Mouse (Mus musculus) kidney, adult 8-10 months (tissue): ENCODE data around the gene Gm21972.

Experiments used
- DNase-seq, 2 experiments: peaks; one replicate each; pipeline ENCODE4 v3.0.0; 2022

The Gm21972 gene

DNA sequence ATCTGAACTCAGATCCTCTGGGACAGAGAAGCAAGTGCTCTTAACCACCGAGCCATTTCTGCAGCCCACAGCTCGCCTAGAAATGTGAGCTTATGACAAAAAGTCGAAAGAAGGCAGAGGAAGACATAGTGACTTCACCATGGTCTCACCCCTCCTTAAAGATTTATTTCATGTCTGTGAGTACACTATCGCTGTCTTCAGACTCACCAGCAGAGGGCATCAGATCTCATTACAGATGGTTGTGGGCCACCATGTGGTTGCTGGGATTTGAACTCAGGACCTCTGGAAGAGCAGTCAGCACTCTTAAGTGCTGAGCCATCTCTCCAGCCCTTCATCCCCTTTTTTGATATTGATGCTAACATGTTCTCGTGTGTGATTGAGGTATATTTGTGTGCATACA lies 41.2 kb downstream of the Gm21972 start:
- no peak for DNase-seq

GRCm38 (mm10) chr1:86176066-86176465 lies 42.6 kb downstream of the Gm21972 start:
- DNase-seq, result peak; percentile 58 to 85

DNA sequence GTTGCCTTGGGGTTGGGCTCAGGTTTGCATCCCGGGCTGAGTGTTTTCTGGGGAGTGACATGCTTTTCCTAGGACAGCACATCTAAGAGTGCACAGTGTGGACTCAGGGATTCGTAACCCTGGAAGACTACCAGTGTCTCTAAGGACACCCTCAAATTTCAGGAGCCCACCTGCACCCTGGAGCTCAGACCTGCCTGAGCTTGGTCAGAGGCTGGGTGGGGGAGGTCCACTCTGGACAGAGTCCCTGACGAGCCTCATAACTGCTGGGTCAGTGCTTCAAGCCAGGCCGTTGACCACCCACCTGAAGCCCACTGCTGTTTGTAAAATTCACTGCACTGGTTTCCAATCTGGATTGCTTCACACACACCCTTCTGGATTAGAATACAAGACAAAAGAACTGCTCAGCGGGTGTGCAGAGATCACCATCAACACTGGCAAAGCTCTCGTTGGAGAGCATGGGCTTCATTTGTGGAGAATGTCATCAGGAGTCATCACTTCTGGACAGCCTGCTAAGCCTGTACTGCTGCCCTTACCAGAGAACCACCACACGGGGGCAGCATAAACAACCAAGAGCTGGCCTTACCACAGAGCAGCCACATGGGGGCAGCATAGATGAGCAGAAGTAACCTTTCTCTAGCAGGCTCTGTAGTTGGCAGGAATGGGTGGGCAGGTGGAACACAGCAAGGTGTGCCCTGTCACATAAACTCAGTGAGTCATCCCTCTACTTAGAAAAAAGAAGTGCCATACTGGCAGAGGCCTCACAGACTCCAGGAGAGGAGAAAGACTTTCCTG lies 45.2 kb downstream of the Gm21972 start:
- DNase-seq, result peak; percentile 56 to 79

DNA sequence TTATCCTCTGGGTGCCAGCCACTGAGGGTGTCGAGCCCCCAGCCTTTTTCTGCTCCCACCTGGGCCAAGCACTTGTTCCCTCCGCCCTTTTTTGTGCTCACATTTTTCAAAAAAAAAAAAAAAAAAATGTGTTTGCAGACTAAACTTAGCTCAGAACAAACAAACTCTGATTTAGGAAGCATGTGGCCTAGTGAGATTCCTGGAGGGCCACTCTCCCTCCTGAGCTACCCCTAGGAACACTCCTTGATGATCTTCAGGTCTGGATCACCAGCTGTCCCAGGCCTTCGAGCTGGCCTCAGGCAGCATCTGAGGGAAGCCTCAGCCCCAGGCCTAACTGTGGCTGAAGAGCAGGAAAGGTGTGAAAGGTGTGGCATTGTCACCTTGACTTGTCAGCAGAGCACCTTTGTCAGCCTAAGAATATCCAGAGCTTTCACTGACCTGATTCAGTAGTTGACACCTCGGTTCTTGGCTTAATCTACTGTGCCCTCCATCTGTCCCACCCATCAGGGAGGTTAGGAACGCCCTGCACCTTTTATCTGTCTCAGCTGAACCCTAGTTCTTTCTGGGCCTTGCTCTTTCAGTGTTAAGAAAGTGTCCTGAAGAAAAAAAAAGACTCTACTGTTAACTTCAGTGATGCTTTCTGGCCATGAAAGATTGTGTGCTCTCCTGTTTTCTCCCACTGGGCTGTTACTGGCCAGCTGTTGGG lies 48.7 kb downstream of the Gm21972 start:
- no peak for DNase-seq

GRCm38 (mm10) chr1:86183577-86184263 lies 50.3 kb downstream of the Gm21972 start:
- DNase-seq, result no peak

- no peak for DNase-seq
Observed at GRCm38 (mm10) chr1:86186762-86187161, 53.3 kb downstream of the Gm21972 start.

DNA sequence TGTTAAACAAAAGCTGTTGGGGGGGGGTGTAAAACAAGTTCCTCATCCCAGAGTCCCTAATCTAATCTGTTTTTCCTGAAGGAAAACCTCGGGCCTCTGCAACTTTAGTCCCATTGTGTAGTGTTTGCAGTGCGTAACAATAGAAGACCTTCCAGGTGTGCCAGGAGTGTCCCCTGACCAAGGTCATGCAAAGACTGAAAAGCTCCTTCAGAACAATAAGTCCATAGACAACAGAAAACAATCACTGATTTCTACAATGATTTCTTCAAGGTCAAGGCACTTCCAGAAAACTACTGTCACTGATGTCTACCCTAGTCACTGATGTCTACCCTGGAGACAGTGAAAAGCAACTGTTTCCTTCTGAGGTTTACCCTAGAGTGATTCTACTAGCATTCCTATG lies 54.4 kb downstream of the Gm21972 start:
- DNase-seq, result no peak

DNA sequence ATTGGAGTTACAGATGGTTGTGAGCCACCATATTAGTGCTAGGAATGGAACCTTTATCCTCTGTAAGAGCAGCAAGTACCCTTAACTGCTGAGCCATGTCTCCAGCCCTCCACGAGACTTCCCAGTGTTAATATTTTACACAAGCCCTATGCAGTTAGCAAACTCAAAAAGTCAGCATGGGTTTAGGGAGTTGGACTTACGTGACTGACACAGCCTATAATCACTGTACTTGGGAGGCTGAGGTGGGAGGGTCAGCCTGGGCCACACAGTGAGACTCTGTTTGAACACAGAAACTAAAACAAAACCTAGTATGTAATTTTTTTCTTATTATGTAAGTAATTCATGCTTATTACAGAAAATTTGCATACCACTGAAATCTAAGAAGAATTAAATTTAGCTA lies 54.8 kb downstream of the Gm21972 start:
- DNase-seq, result peak in 1 of 2 experiments; percentile 20

DNA sequence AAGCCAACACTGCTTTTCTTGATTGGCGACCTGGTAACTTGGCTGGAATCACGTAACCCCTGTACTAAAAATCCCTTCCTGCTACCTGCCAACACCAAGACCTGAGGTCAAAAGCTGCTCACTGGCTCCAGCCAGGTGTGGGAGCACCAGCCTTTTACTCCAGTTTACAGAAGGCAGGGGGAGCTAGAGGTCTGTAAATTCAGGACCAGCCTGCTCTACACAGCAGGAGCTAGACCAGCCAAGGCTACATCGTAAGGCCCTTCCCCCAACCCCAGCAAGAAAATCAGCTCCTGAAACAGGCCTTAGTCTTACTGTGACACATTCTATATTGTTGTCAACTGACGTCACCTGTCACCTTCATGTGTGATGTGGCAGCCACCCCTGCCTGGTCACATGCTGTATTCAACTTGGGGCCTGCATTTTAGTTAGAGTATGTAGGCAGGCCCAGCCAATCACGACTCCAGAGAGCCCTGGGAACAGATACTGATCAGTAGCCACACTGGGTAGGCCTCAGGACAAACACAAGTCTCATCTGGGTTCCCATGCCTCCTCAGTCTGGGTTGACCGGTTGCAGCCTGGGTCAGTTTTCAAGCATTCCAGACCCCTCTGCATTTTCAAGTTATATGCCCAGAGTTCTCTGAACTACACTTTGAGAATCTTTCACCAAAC lies 55.7 kb downstream of the Gm21972 start:
- DNase-seq, result no peak

- no peak for DNase-seq
Observed at GRCm38 (mm10) chr1:86190843-86191242, 57.4 kb downstream of the Gm21972 start.

DNA sequence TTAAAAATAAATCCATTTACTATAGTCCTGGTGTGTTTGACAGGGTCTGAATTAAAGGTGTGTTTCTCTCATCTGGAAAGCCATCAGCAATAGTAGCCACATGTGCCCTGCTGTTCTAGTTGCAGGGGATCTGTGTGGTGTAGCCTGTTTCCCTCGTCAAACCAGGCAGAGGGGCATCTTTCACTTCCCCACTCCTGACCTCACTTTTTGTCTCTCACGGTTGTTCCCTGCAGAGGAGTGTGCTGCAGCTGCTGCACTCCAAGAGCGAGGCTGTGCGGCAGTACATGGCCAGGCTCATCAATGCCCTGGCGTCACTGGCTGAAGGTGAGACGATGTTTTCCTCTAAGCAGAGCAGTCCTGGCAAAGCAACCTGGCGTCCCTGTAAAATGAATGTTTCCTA lies 60.6 kb downstream of the Gm21972 start:
- no peak for DNase-seq

- no peak for DNase-seq
Observed at GRCm38 (mm10) chr1:86198276-86198675, 64.8 kb downstream of the Gm21972 start.

DNA sequence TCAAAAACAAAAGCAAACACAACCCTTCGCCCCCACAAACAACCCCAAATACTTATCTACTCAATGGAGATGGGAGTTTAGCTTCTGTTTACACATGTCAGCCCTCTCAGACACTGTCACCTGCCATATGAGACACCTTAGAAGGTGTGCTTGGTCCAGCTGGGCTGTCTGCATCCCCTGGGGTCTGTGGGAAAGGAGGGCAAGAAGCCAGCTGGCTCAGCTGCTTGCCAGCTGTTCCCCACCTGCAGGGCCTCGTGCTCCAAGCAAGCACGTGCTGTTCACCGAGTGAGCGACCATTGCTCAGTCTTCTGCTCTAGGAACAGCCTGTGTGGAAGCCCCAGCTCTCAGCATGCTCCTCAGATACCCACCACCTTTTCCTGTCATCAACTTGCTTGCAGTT lies 65.6 kb downstream of the Gm21972 start:
- no peak for DNase-seq

GRCm38 (mm10) chr1:86201312-86201711 lies 67.9 kb downstream of the Gm21972 start:
- DNase-seq, result no peak

DNA sequence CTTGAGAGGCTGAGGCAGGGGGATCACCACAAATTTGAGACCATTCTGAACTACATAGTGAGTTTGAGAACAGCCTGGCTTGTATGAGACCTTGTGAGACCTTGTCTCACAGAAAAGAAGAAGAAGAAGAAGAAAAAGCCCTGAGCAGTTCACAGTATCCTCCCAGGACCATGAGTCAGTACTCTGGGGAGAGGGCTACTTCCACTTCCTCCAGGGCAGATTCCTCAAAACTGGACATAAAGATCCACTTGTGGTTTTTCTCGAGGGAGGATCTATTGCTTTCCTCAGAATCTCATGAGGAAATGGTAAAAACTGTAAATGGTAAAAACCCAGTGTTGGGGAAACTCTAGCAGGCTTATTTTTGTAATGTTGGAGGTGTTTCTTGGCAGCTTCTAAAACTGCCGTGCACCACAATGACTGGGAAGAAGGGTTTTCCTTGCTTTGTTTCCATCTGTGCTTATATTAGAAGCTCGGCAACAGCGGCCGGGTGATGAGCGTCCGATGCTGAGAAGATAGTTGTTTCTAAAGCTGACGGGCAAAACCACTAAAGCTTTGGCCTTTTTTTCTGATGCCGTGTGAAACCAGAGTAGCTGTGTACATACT lies 69.3 kb downstream of the Gm21972 start:
- no peak for DNase-seq

- no peak for DNase-seq
Observed at GRCm38 (mm10) chr1:86210676-86211075, 77.2 kb downstream of the Gm21972 start.

GRCm38 (mm10) chr1:86211498-86211897 lies 78.1 kb downstream of the Gm21972 start:
- no peak for DNase-seq
